Mouse (Mus musculus): Measurements from ENCODE around the gene Slc35b3. TPM values are rescaled to one million over a fixed set of nuclear protein-coding genes. Genes with fewer than 3 reads are reported as not detected.

Slc35b3 gene
- total and polyA plus RNA-seq, 3 experiments = 12.4 to 16.2 TPM; not detected in 1

DNA sequence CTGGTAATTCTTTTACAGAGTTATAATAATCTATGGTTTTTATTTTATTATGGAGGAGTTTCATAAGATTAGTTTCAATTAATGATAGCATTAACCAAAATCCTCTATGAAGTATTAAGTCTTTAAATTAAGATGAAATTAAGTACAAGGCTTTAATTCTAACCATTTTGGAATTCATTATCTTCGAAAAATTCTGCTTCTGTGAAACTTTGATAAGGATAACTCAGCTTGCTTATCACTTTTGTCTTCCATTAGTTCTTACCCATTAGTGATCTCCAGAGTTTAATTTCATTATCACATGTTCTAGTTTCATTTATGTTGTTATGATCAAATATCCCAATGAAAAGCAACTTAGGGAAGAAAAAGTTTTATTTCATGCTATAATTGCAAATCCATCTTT is 41.7 kb upstream of the Slc35b3 start:
- no peaks in the 10 kb centered on the region for H3K27me3 ChIP-seq (ENCODE audit: control insufficient read depth in 1 of 2, insufficient read depth in 2 of 2, low read length in 2 of 2)
- no peak for DNase-seq (ENCODE audit: low read depth, low spot score)
- H3K79me2 ChIP-seq (ENCODE audit: control insufficient read depth, insufficient read depth, low read length, poor library complexity) = no peaks in the 10 kb centered on the region
- no peak overlapping the region for H3K27ac ChIP-seq (ENCODE audit: control insufficient read depth, low read depth, low read length)
- H3K4me3 ChIP-seq (ENCODE audit: control insufficient read depth in 1 of 2, insufficient read depth in 1 of 2, low read depth in 2 of 2, low read length in 2 of 2) = no peak overlapping the region
- H3K9ac ChIP-seq (ENCODE audit: control insufficient read depth, low read depth, low read length, poor library complexity, severe bottlenecking) = no peak overlapping the region
- peaks cover 8 to 9% of the 10 kb centered on the region in 2 experiments for H3K4me1 ChIP-seq (ENCODE audit: control insufficient read depth in 1 of 2, insufficient read depth in 2 of 2, low read length in 2 of 2)
- TF ChIP-seq ZMIZ1 (IDR thresholded peaks at IDR 0.05; ENCODE audit: low read depth, low read length) (no peak), TCF12 (IDR thresholded peaks at IDR 0.05; ENCODE audit: low read depth, low read length) (peak; percentile 62), RAD21 (IDR thresholded peaks at IDR 0.05; ENCODE audit: low read depth, low read length) (no peak), MAZ (IDR thresholded peaks at IDR 0.05; ENCODE audit: low read depth, low read length) (no peak), GATA1 (IDR thresholded peaks at IDR 0.05; ENCODE audit: low read depth, low read length) (peak; percentile 60), EP300 (IDR thresholded peaks at IDR 0.05; ENCODE audit: low read depth in 1 of 2, low read length in 2 of 2) (peak in 1 of 2 experiments; percentile 33; a peak in 1 of 4 replicates), KAT2A (conservative IDR thresholded peaks at IDR 0.05; ENCODE audit: low read depth, low read length) (no peak)
- H3K36me3 ChIP-seq (ENCODE audit: control insufficient read depth in 1 of 2, insufficient read depth in 2 of 2, low read length in 2 of 2) = peaks cover 0 to 10% of the 10 kb centered on the region in 2 experiments; a peak in 2 of 4 replicates
- H3K9me3 ChIP-seq (replicated peaks; ENCODE audit: insufficient read depth, low read length) = no peaks in the 10 kb centered on the region

- Histone ChIP-seq H3K79me2 (ENCODE audit: control insufficient read depth, insufficient read depth, low read length, poor library complexity) (no peaks in the 10 kb centered on the region), H3K9ac (ENCODE audit: control insufficient read depth, low read depth, low read length, poor library complexity, severe bottlenecking) (no peak overlapping the region), H3K36me3 (ENCODE audit: control insufficient read depth in 1 of 2, insufficient read depth in 2 of 2, low read length in 2 of 2) (peaks cover 0 to 10% of the 10 kb centered on the region in 2 experiments; a peak in 2 of 4 replicates), H3K9me3 (replicated peaks; ENCODE audit: insufficient read depth, low read length) (no peaks in the 10 kb centered on the region), H3K4me1 (ENCODE audit: control insufficient read depth in 1 of 2, insufficient read depth in 2 of 2, low read length in 2 of 2) (peaks cover 8 to 9% of the 10 kb centered on the region in 2 experiments), H3K27ac (ENCODE audit: control insufficient read depth, low read depth, low read length) (no peak overlapping the region), H3K4me3 (ENCODE audit: control insufficient read depth in 1 of 2, insufficient read depth in 1 of 2, low read depth in 2 of 2, low read length in 2 of 2) (no peak overlapping the region), H3K27me3 (ENCODE audit: control insufficient read depth in 1 of 2, insufficient read depth in 2 of 2, low read length in 2 of 2) (no peaks in the 10 kb centered on the region)
- DNase-seq (ENCODE audit: low read depth, low spot score) = peak; percentile 27
- TF ChIP-seq RAD21 (IDR thresholded peaks at IDR 0.05; ENCODE audit: low read depth, low read length) = no peak
- TF ChIP-seq ELF1 (IDR thresholded peaks at IDR 0.05; ENCODE audit: low read depth, low read length) = no peak
- no peak for TF ChIP-seq NRF1 (IDR thresholded peaks at IDR 0.05; ENCODE audit: insufficient read depth, low read depth, low read length, poor library complexity, severe bottlenecking)
- TF ChIP-seq JUND (IDR thresholded peaks at IDR 0.05; ENCODE audit: low read depth, low read length) = no peak
- no peak for TF ChIP-seq BHLHE40 (IDR thresholded peaks at IDR 0.05; ENCODE audit: borderline replicate concordance, low read depth, low read length)
- no peak for TF ChIP-seq UBTF (IDR thresholded peaks at IDR 0.05; ENCODE audit: borderline replicate concordance, insufficient read depth, low read depth, low read length)
- no peak for TF ChIP-seq GABPA (IDR thresholded peaks at IDR 0.05; ENCODE audit: low read depth, low read length)
- no peak for TF ChIP-seq CHD1 (IDR thresholded peaks at IDR 0.05; ENCODE audit: low read depth, low read length)
- no peak for TF ChIP-seq MXI1 (IDR thresholded peaks at IDR 0.05; ENCODE audit: low read depth, low read length)
- no peak for TF ChIP-seq CHD2 (IDR thresholded peaks at IDR 0.05; ENCODE audit: low read length)
Measured at GRCm38 (mm10) chr13:39001434-39001833, 40.8 kb upstream of the Slc35b3 start.

All from MEL (cell line).